Mouse (Mus musculus) midbrain, postnatal 0 days (tissue): ENCODE data around the gene Helz2. TPM values are rescaled to one million over a fixed set of nuclear protein-coding genes. Genes with fewer than 3 reads are reported as not detected.

Source experiments
- ATAC-seq: fragments of 200-750 bp; cut with Nextera tagmentation; 2 replicates; pipeline ENCODE4 v1.8.0; 2017; ENCODE audit warnings: moderate number of reproducible peaks, mild to moderate bottlenecking, moderate TSS enrichment, moderate library complexity; ENCODE audit not compliant: low FRiP score
- DNase-seq: peaks from one replicate; pipeline ENCODE4 v3.0.0-alpha.2; 2015; ENCODE audit warnings: low spot score
- H3K27ac ChIP-seq: fragments of 300-500 bp; sonication (generic); 2 replicates; pipeline ENCODE4 v1.5.1; 2014; ENCODE audit warnings: low read depth, mild to moderate bottlenecking, low read length, mixed read lengths
- H3K27me3 ChIP-seq: fragments of 300-500 bp; sonication (generic); 2 replicates; pipeline ENCODE4 v1.6.1; 2014; ENCODE audit warnings: low read length, control low read depth, mixed read lengths; ENCODE audit not compliant: insufficient read depth
- H3K36me3 ChIP-seq: fragments of 300-500 bp; sonication (generic); 2 replicates; pipeline ENCODE4 v1.6.1; 2014; ENCODE audit warnings: low read length, control low read depth, mixed read lengths; ENCODE audit not compliant: insufficient read depth
- H3K4me1 ChIP-seq: fragments of 300-500 bp; sonication (generic); 2 replicates; pipeline ENCODE4 v1.6.1; 2014; ENCODE audit warnings: mild to moderate bottlenecking, control low read depth, antibody characterized with exemption, low read length, mixed read lengths; ENCODE audit not compliant: insufficient read depth
- H3K4me2 ChIP-seq: fragments of 300-500 bp; sonication (generic); 2 replicates; pipeline ENCODE4 v1.6.1; 2014; ENCODE audit warnings: low read depth, mild to moderate bottlenecking, low read length, mixed read lengths; ENCODE audit not compliant: poor library complexity, severe bottlenecking
- H3K4me3 ChIP-seq: fragments of 300-500 bp; sonication (generic); 2 replicates; pipeline ENCODE4 v1.5.1; 2014; ENCODE audit warnings: low read depth, mild to moderate bottlenecking, low read length, moderate library complexity
- H3K9ac ChIP-seq: fragments of 300-500 bp; sonication (generic); replicated peaks from 2 replicates; pipeline ENCODE4 v1.6.1; 2014; ENCODE audit warnings: mild to moderate bottlenecking, low read length, moderate library complexity, mixed read lengths; ENCODE audit not compliant: poor library complexity, severe bottlenecking
- H3K9me3 ChIP-seq: fragments of 300-500 bp; sonication (generic); 2 replicates; pipeline ENCODE4 v1.6.1; 2016; ENCODE audit warnings: low read length, control low read depth
- CTCF ChIP-seq: IDR thresholded peaks from 2 replicates; pipeline ENCODE4 v1.5.1; 2016; ENCODE audit warnings: antibody characterized with exemption, mild to moderate bottlenecking
- WGBS: fragments of 180-500 bp; shearing (Covaris S2); extraction: QIAGEN DNeasy Blood & Tissue Kit; methylation state at CpG from one replicate; pipeline ENCODE4 v1.1.7; 2014; 5-methylcytosine and 5-hydroxymethylcytosine counted together
- polyA plus RNA-seq: library from polyadenylated mRNA; unstranded; fragments of >200 nt; fragmentation: Nextera tagmentation; extraction: Ambion mirVana; gene quantifications from 2 replicates; pipeline ENCODE4 v1.2.1, GENCODE M21; 2015
- total RNA-seq: library from RNA; depleted of rRNA; stranded (reverse); fragments of >200 nt; gene quantifications from 2 replicates; pipeline ENCODE4 v1.2.3, GENCODE M21; 2014

Gene Helz2
- total and polyA plus RNA-seq, 2 experiments from 2014 or later: 0.16 to 3.7 TPM

- Histone ChIP-seq H3K4me2 (peak within 1 kb of the TSS; percentile 49), H3K4me3 (peak within 1 kb of the TSS; percentile 27), H3K27me3 (peaks cover 26% of the 10 kb centered on the region), H3K9ac (0 out of 2 replicates have a peak within 1 kb of the TSS, but pooled peaks have one; percentile 4), H3K9me3 (no peaks in the 10 kb centered on the region), H3K4me1 (no peaks in the 10 kb centered on the region), H3K36me3 (no peaks in the 10 kb centered on the region), H3K27ac (no peak within 1 kb of the TSS)
- 3% methylated on average over 17 of the region's 17 CpGs for WGBS
- DNase-seq (no peak), ATAC-seq (no peak)
- no peak for TF ChIP-seq CTCF
These were observed 28.8 kb downstream of the Helz2 start, which contains the start of gene Srms for GRCm38 (mm10) chr2:181213021-181213445. Gene Srms (minus strand): TSS chr2:181213185.

- no peak for TF ChIP-seq CTCF
- Histone ChIP-seq H3K27me3 (peaks cover 26% of the 10 kb centered on the region), H3K4me3 (peak overlapping the region; percentile 27), H3K9me3 (no peaks in the 10 kb centered on the region), H3K27ac (no peak overlapping the region), H3K36me3 (no peaks in the 10 kb centered on the region), H3K4me1 (no peaks in the 10 kb centered on the region), H3K4me2 (peak overlapping the region; percentile 49), H3K9ac (0 out of 2 replicates have a peak overlapping the region, but pooled peaks have one; percentile 4)
- no peak for ATAC-seq
- no peak for DNase-seq
- 2% methylated on average over 34 of the region's 34 CpGs for WGBS
These were observed 29.3 kb downstream of the Helz2 start for GRCm38 (mm10) chr2:181212389-181213020.

- WGBS: 82% methylated on average over 9 of the region's 9 CpGs
- H3K27me3 ChIP-seq: no peaks in the 10 kb centered on the region
- H3K4me3 ChIP-seq: no peak overlapping the region
- no peaks in the 10 kb centered on the region for H3K36me3 ChIP-seq
- H3K9ac ChIP-seq: no peak overlapping the region
- no peaks in the 10 kb centered on the region for H3K4me1 ChIP-seq
- DNase-seq (no peak), ATAC-seq (no peak)
- H3K4me2 ChIP-seq: no peak overlapping the region
- TF ChIP-seq CTCF: no peak
- no peaks in the 10 kb centered on the region for H3K9me3 ChIP-seq
- no peak overlapping the region for H3K27ac ChIP-seq
These were observed 35.7 kb downstream of the Helz2 start for GRCm38 (mm10) chr2:181206118-181206517.

GRCm38 (mm10) chr2:181205678-181206077 lies 36.1 kb downstream of the Helz2 start:
- Histone ChIP-seq H3K9ac (no peak overlapping the region), H3K36me3 (no peaks in the 10 kb centered on the region), H3K27ac (no peak overlapping the region), H3K4me1 (no peaks in the 10 kb centered on the region), H3K4me2 (no peak overlapping the region), H3K4me3 (no peak overlapping the region), H3K9me3 (no peaks in the 10 kb centered on the region), H3K27me3 (no peaks in the 10 kb centered on the region)
- DNase-seq (no peak), ATAC-seq (no peak)
- 90% methylated on average over 5 of the region's 5 CpGs for WGBS
- no peak for TF ChIP-seq CTCF

DNA sequence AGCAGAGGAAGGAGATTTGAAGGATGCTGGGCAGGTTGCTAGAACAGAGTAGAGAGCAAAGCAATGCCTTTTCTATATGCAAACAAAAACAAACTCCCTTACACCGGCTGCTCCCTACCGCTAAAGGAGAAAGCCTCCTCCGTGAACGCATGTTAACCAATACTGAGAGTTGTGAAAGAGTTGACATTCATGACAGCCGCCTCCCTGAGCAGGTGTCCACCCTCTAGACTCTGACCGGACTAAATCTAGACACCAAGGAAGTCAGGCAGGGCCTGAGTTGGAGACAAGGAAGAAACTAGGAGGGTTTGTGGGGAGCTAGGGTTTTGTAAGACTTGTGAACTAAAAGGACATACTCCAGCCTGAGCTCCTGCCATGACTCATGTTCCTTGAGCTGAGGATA lies 38.9 kb downstream of the Helz2 start:
- WGBS: 87% methylated on average over 6 of the region's 6 CpGs
- H3K27me3 ChIP-seq: no peaks in the 10 kb centered on the region
- H3K9ac ChIP-seq: no peak overlapping the region
- H3K36me3 ChIP-seq: no peaks in the 10 kb centered on the region
- no peak overlapping the region for H3K4me3 ChIP-seq
- H3K4me1 ChIP-seq: no peaks in the 10 kb centered on the region
- TF ChIP-seq CTCF: no peak
- no peak overlapping the region for H3K4me2 ChIP-seq
- H3K9me3 ChIP-seq: no peaks in the 10 kb centered on the region
- no peak for ATAC-seq
- no peak overlapping the region for H3K27ac ChIP-seq
- DNase-seq: no peak

GRCm38 (mm10) chr2:181202422-181202821 lies 39.4 kb downstream of the Helz2 start, which contains the start of gene Ptk6:
Gene Ptk6 (minus strand): TSS chr2:181202789.
- no peaks in the 10 kb centered on the region for H3K4me1 ChIP-seq
- H3K4me3 ChIP-seq: no peak within 1 kb of the TSS
- H3K27me3 ChIP-seq: no peaks in the 10 kb centered on the region
- H3K9me3 ChIP-seq: no peaks in the 10 kb centered on the region
- no peak for DNase-seq
- no peak for ATAC-seq
- no peak for TF ChIP-seq CTCF
- H3K27ac ChIP-seq: no peak within 1 kb of the TSS
- no peak within 1 kb of the TSS for H3K9ac ChIP-seq
- WGBS: 90% methylated on average over 3 of the region's 3 CpGs
- H3K36me3 ChIP-seq: no peaks in the 10 kb centered on the region
- H3K4me2 ChIP-seq: no peak within 1 kb of the TSS
